ENCODE assay signal across 10 mouse cellular contexts in the genomic region with DNA sequence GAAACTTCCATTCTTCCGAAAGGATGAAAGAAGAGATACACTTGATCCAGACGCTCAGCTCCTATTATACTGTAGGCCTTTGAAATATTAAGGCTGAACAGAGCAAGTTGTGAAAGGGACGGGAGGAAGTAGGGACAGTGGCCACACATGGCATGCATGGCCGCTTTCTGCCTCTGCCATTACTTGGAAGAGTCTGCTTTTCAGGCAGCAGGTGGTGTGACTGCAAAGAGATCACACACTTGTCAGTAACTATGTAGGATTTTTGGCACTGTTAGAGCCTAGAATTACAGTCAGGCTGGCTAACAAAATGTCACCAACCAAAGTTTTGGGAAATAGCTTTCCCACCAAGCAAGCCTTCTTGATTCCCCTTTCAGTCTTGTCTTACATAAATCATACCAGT.
"Had no signal": no experiment of that assay in that cellular context is flagged by ENCODE, and none has a peak within 500 bp of the region (broad histone marks: within the 10 kb centered on the region; RNA-seq: fewer than 3 reads in every experiment).

No protein-coding gene starts in this region.

- H3K4me1 ChIP-seq: kidney, embryonic 15.5 days; limb, embryonic 10.5 days; liver, embryonic 15.5 days; stomach, embryonic 15.5 days had no signal

- H3K27me3 ChIP-seq: kidney, embryonic 15.5 days; liver, embryonic 15.5 days; midbrain, embryonic 13.5 days; stomach, embryonic 15.5 days had no signal

- H3K4me3 ChIP-seq: kidney, embryonic 15.5 days; limb, embryonic 10.5 days; liver, embryonic 15.5 days; midbrain, embryonic 13.5 days; stomach, embryonic 15.5 days had no signal

- H3K36me3 ChIP-seq: kidney, embryonic 15.5 days; limb, embryonic 10.5 days; liver, embryonic 15.5 days; midbrain, embryonic 13.5 days; stomach, embryonic 15.5 days had no signal

- H3K4me2 ChIP-seq: kidney, embryonic 15.5 days; liver, embryonic 11.5 days; liver, embryonic 15.5 days; midbrain, embryonic 13.5 days; stomach, embryonic 15.5 days had no signal

- DNase-seq: kidney, postnatal 14 days; lung, adult 2 months; right cerebral cortex, postnatal 14 days; thymus, postnatal 36 days had no signal

- ATAC-seq: midbrain, embryonic 13.5 days had no signal

- H3K27ac ChIP-seq: kidney, embryonic 15.5 days; limb, embryonic 10.5 days; liver, embryonic 15.5 days; midbrain, embryonic 13.5 days; stomach, embryonic 15.5 days had no signal

- H3K9me3 ChIP-seq: kidney, embryonic 15.5 days; limb, embryonic 10.5 days; liver, embryonic 15.5 days; midbrain, embryonic 13.5 days; stomach, embryonic 15.5 days had no signal

- H3K9ac ChIP-seq: kidney, embryonic 15.5 days; liver, embryonic 15.5 days; midbrain, embryonic 13.5 days; stomach, embryonic 15.5 days had no signal
